Mouse (Mus musculus): ENCODE results near the gene Nuak2. TPM values are rescaled to one million over a fixed set of nuclear protein-coding genes. Genes with fewer than 3 reads are reported as not detected.

Nuak2 gene
- polyA plus RNA-seq, 1 experiment from 2014 or later, result 21.1 TPM

GRCm38 (mm10) chr1:132286735-132287134 lies 29.2 kb upstream of the Nuak2 start:
- Histone ChIP-seq H3K27me3 (no peaks in the 10 kb centered on the region; the same call in 1 of the 2 replicates), H3K9me3 (no peaks in the 10 kb centered on the region), H3K4me3 (no peak overlapping the region), H3K36me3 (no peaks in the 10 kb centered on the region), H3K9ac (no peak overlapping the region), H3K4me1 (peaks cover 15% of the 10 kb centered on the region), H3K27ac (no peak overlapping the region), H3K4me2 (no peak overlapping the region)
- ATAC-seq (ENCODE audit: borderline replicate concordance, extremely low read depth, low FRiP score, low TSS enrichment), result no peak
- 71% methylated on average over 1 of the region's 1 CpGs for WGBS

- 68% methylated on average over 2 of the region's 2 CpGs for WGBS
- ATAC-seq (ENCODE audit: borderline replicate concordance, extremely low read depth, low FRiP score, low TSS enrichment), result no peak
- no peaks in the 10 kb centered on the region; the same call in 1 of the 2 replicates for H3K27me3 ChIP-seq
- no peak overlapping the region for H3K27ac ChIP-seq
- peaks cover 22% of the 10 kb centered on the region for H3K4me1 ChIP-seq
- no peaks in the 10 kb centered on the region for H3K9me3 ChIP-seq
- H3K36me3 ChIP-seq, result no peaks in the 10 kb centered on the region
- no peak overlapping the region for H3K9ac ChIP-seq
- no peak overlapping the region for H3K4me3 ChIP-seq
- H3K4me2 ChIP-seq, result no peak overlapping the region
These were observed 28.5 kb upstream of the Nuak2 start for GRCm38 (mm10) chr1:132287445-132287844.

- no peak for ATAC-seq (ENCODE audit: borderline replicate concordance, extremely low read depth, low FRiP score, low TSS enrichment)
- no peak overlapping the region for H3K9ac ChIP-seq
- peaks cover 28% of the 10 kb centered on the region for H3K4me1 ChIP-seq
- WGBS, result 28% methylated on average over 11 of the region's 11 CpGs
- H3K27me3 ChIP-seq, result no peaks in the 10 kb centered on the region; the same call in 1 of the 2 replicates
- H3K36me3 ChIP-seq, result no peaks in the 10 kb centered on the region
- no peak overlapping the region for H3K27ac ChIP-seq
- no peak overlapping the region for H3K4me3 ChIP-seq
- no peaks in the 10 kb centered on the region for H3K9me3 ChIP-seq
- H3K4me2 ChIP-seq, result no peak overlapping the region
These were observed 27.9 kb upstream of the Nuak2 start for GRCm38 (mm10) chr1:132287991-132288451.

GRCm38 (mm10) chr1:132289965-132290364 lies 26.0 kb upstream of the Nuak2 start:
- H3K9ac ChIP-seq, result no peak overlapping the region
- 67% methylated on average over 6 of the region's 6 CpGs for WGBS
- no peaks in the 10 kb centered on the region for H3K27me3 ChIP-seq
- no peak overlapping the region for H3K4me3 ChIP-seq
- H3K4me2 ChIP-seq, result no peak overlapping the region
- H3K36me3 ChIP-seq, result no peaks in the 10 kb centered on the region
- no peak for ATAC-seq (ENCODE audit: borderline replicate concordance, extremely low read depth, low FRiP score, low TSS enrichment)
- H3K27ac ChIP-seq, result no peak overlapping the region
- H3K4me1 ChIP-seq, result peaks cover 41% of the 10 kb centered on the region
- no peaks in the 10 kb centered on the region for H3K9me3 ChIP-seq

- Histone ChIP-seq H3K4me3 (no peak overlapping the region), H3K9ac (peak overlapping the region; percentile 5; the same call in 1 of the 2 replicates), H3K4me2 (no peak overlapping the region), H3K9me3 (no peaks in the 10 kb centered on the region), H3K27me3 (no peaks in the 10 kb centered on the region), H3K27ac (peak overlapping the region; percentile 88), H3K4me1 (peaks cover 52% of the 10 kb centered on the region), H3K36me3 (no peaks in the 10 kb centered on the region)
- WGBS, result 48% methylated on average over 11 of the region's 11 CpGs
- ATAC-seq (ENCODE audit: borderline replicate concordance, extremely low read depth, low FRiP score, low TSS enrichment), result no peak
These were observed 24.8 kb upstream of the Nuak2 start for GRCm38 (mm10) chr1:132290921-132291675.

GRCm38 (mm10) chr1:132291706-132292105 lies 24.2 kb upstream of the Nuak2 start:
- H3K9ac ChIP-seq, result no peak overlapping the region
- WGBS, result 28% methylated on average over 4 of the region's 4 CpGs
- H3K4me2 ChIP-seq, result no peak overlapping the region
- H3K9me3 ChIP-seq, result no peaks in the 10 kb centered on the region
- H3K36me3 ChIP-seq, result no peaks in the 10 kb centered on the region
- ATAC-seq (ENCODE audit: borderline replicate concordance, extremely low read depth, low FRiP score, low TSS enrichment), result no peak
- H3K4me1 ChIP-seq, result peaks cover 58% of the 10 kb centered on the region
- H3K27ac ChIP-seq, result peak overlapping the region; percentile 88
- H3K4me3 ChIP-seq, result no peak overlapping the region
- no peaks in the 10 kb centered on the region for H3K27me3 ChIP-seq

- Histone ChIP-seq H3K36me3 (no peaks in the 10 kb centered on the region), H3K9ac (no peak overlapping the region), H3K9me3 (no peaks in the 10 kb centered on the region), H3K4me1 (peaks cover 58% of the 10 kb centered on the region), H3K4me2 (peak overlapping the region; percentile 24), H3K27me3 (peaks cover 3% of the 10 kb centered on the region; the same call in 1 of the 2 replicates), H3K4me3 (no peak overlapping the region), H3K27ac (peak overlapping the region; percentile 88)
- ATAC-seq (ENCODE audit: borderline replicate concordance, extremely low read depth, low FRiP score, low TSS enrichment), result peak; percentile 29; the same call in 1 of the 2 replicates
- 20% methylated on average over 21 of the region's 21 CpGs for WGBS
These were observed 23.4 kb upstream of the Nuak2 start for GRCm38 (mm10) chr1:132292318-132293129.

GRCm38 (mm10) chr1:132295506-132295905 lies 20.4 kb upstream of the Nuak2 start:
- Histone ChIP-seq H3K27me3 (peaks cover 32% of the 10 kb centered on the region), H3K4me3 (no peak overlapping the region), H3K9me3 (no peaks in the 10 kb centered on the region), H3K4me2 (no peak overlapping the region), H3K4me1 (peaks cover 75% of the 10 kb centered on the region), H3K9ac (no peak overlapping the region), H3K36me3 (no peaks in the 10 kb centered on the region), H3K27ac (peak overlapping the region; percentile 84)
- WGBS, result 52% methylated on average over 7 of the region's 7 CpGs
- ATAC-seq (ENCODE audit: borderline replicate concordance, extremely low read depth, low FRiP score, low TSS enrichment), result no peak

GRCm38 (mm10) chr1:132296051-132296450 lies 19.9 kb upstream of the Nuak2 start:
- H3K27ac ChIP-seq, result peak overlapping the region; percentile 84
- H3K9ac ChIP-seq, result no peak overlapping the region
- H3K4me2 ChIP-seq, result no peak overlapping the region
- H3K27me3 ChIP-seq, result peaks cover 33% of the 10 kb centered on the region
- H3K9me3 ChIP-seq, result no peaks in the 10 kb centered on the region
- WGBS, result 50% methylated on average over 3 of the region's 3 CpGs
- H3K4me1 ChIP-seq, result peaks cover 74% of the 10 kb centered on the region
- H3K36me3 ChIP-seq, result no peaks in the 10 kb centered on the region
- no peak overlapping the region for H3K4me3 ChIP-seq
- no peak for ATAC-seq (ENCODE audit: borderline replicate concordance, extremely low read depth, low FRiP score, low TSS enrichment)

- ATAC-seq (ENCODE audit: borderline replicate concordance, extremely low read depth, low FRiP score, low TSS enrichment), result peak; percentile 50; the same call in 1 of the 2 replicates
- Histone ChIP-seq H3K27me3 (peaks cover 33% of the 10 kb centered on the region), H3K27ac (peak within 1 kb of the TSS; percentile 48; the same call in 1 of the 2 replicates), H3K9ac (peak within 1 kb of the TSS; percentile 53), H3K36me3 (no peaks in the 10 kb centered on the region), H3K4me3 (peak within 1 kb of the TSS; percentile 50), H3K4me1 (peaks cover 50% of the 10 kb centered on the region), H3K9me3 (no peaks in the 10 kb centered on the region), H3K4me2 (peak within 1 kb of the TSS; percentile 98)
- WGBS, result 1% methylated on average over 28 of the region's 28 CpGs
These were observed 17.5 kb upstream of the Nuak2 start, which contains the start of gene Klhdc8a for GRCm38 (mm10) chr1:132298425-132298800. TSS of gene Klhdc8a (plus strand) at chr1:132298626.

- peak; percentile 44; the same call in 1 of the 2 replicates for ATAC-seq (ENCODE audit: borderline replicate concordance, extremely low read depth, low FRiP score, low TSS enrichment)
- Histone ChIP-seq H3K27me3 (peaks cover 36% of the 10 kb centered on the region), H3K27ac (no peak overlapping the region), H3K4me2 (peak overlapping the region; percentile 98), H3K4me1 (peaks cover 50% of the 10 kb centered on the region), H3K36me3 (no peaks in the 10 kb centered on the region), H3K9ac (peak overlapping the region; percentile 53), H3K9me3 (no peaks in the 10 kb centered on the region), H3K4me3 (peak overlapping the region; percentile 50)
- WGBS, result 2% methylated on average over 71 of the region's 71 CpGs
These were observed 17.0 kb upstream of the Nuak2 start for GRCm38 (mm10) chr1:132298801-132299464.

Data from lung, embryonic 15.5 days (tissue).